Mouse (Mus musculus): ENCODE measurements around the gene Gm42742.

Gm42742 gene

GRCm38 (mm10) chr7:126988816-126989215 lies 32.1 kb downstream of the Gm42742 start:
- DNase-seq: no peak

- peak; percentile 49 for DNase-seq
Observed at GRCm38 (mm10) chr7:126986319-126986718, 34.6 kb downstream of the Gm42742 start.

- peak; percentile 32 for DNase-seq
Observed at GRCm38 (mm10) chr7:126984667-126985444, 36.0 kb downstream of the Gm42742 start.

GRCm38 (mm10) chr7:126983113-126983512 lies 37.8 kb downstream of the Gm42742 start:
- no peak for DNase-seq

GRCm38 (mm10) chr7:126982054-126982453 lies 38.8 kb downstream of the Gm42742 start:
- no peak for DNase-seq

GRCm38 (mm10) chr7:126981601-126982000 lies 39.3 kb downstream of the Gm42742 start:
- no peak for DNase-seq

GRCm38 (mm10) chr7:126978841-126979240 lies 42.1 kb downstream of the Gm42742 start:
- DNase-seq: no peak

- peak; percentile 9 for DNase-seq
Observed at GRCm38 (mm10) chr7:126976878-126977459, 43.9 kb downstream of the Gm42742 start.

GRCm38 (mm10) chr7:126975950-126976866 lies 44.7 kb downstream of the Gm42742 start, which contains the start of gene Cdiptos:
TSS of gene Cdiptos (minus strand) at chr7:126976098.
- peak; percentile 99 for DNase-seq

- no peak for DNase-seq
Observed at GRCm38 (mm10) chr7:126975893-126975949, 45.2 kb downstream of the Gm42742 start, which contains the start of gene Cdipt. TSS of gene Cdipt (plus strand) at chr7:126975914.

GRCm38 (mm10) chr7:126975493-126975892 lies 45.4 kb downstream of the Gm42742 start:
- DNase-seq: peak; percentile 7

GRCm38 (mm10) chr7:126967361-126967760 lies 53.5 kb downstream of the Gm42742 start:
- DNase-seq: no peak

- DNase-seq: no peak
Observed at GRCm38 (mm10) chr7:126965568-126965967, 55.3 kb downstream of the Gm42742 start.
